Mouse (Mus musculus): ENCODE measurements around the gene Rasa4. TPM values are rescaled to one million over a fixed set of nuclear protein-coding genes. Genes with fewer than 3 reads are reported as not detected.

Rasa4 gene
- polyA plus RNA-seq, 1 experiment from 2014 or later = 8.1 TPM

DNA sequence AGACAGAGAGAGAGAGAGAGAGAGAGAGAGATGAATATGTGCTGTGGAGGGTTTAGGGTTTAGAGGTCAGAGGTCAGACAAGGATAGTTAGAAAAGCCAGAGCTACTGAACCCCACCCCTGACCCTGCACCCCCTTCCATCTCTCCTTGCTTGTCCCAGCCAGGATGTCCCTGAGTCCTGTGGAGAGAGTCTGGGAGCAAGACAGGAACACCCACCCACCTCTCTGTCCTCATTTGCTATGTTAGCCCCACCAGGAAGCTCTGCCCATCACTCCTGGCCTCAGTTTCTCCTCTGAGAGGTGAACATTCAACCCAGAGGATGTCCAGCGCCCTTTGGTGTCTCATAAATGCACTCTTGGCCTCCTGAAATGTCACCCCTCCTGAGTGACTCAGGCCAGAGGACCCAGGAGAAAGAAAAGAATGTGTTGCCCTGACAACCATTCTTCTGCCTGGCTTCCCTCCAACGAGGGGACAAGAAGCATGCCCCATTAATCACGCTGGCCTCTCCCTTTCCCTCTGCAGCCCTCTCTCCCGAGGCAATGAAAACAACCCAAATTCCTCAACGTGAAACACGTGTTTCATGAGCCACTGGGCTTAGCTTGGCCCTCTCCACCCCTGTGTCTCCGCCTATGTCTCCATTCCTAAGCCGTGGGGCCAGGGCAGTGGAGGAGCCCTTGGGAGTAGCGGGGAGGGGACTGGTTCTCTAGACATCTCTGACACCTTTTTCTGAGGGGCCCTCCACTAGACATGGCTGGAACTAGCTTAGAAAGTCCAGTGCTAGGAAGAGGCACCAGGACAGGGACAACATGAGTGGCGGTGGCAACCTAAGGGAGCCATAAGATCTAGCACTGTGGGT lies 32.3 kb upstream of the Rasa4 start:
- no peaks in the 10 kb centered on the region for H3K36me3 ChIP-seq (ENCODE audit: control insufficient read depth, insufficient read depth)
- H3K9me3 ChIP-seq (ENCODE audit: control insufficient read depth) = no peaks in the 10 kb centered on the region
- no peak overlapping the region for H3K4me3 ChIP-seq (ENCODE audit: low read depth, low read length)
- H3K9ac ChIP-seq (ENCODE audit: low read depth, low read length) = no peak overlapping the region
- ATAC-seq = peak; percentile 17; the same call in 1 of the 2 replicates
- no peak for TF ChIP-seq CTCF (IDR thresholded peaks at IDR 0.05; ENCODE audit: low read depth)
- no peaks in the 10 kb centered on the region for H3K27me3 ChIP-seq (replicated peaks; ENCODE audit: control insufficient read depth, insufficient read depth, low read length)
- WGBS = 24% methylated on average over 10 of the region's 10 CpGs
- no peak overlapping the region; the same call in 1 of the 2 replicates for H3K4me2 ChIP-seq (replicated peaks; ENCODE audit: low read depth)
- no peak overlapping the region for H3K27ac ChIP-seq (ENCODE audit: low read depth, low read length)
- H3K4me1 ChIP-seq (replicated peaks; ENCODE audit: control insufficient read depth, insufficient read depth, low read length) = no peaks in the 10 kb centered on the region

DNA sequence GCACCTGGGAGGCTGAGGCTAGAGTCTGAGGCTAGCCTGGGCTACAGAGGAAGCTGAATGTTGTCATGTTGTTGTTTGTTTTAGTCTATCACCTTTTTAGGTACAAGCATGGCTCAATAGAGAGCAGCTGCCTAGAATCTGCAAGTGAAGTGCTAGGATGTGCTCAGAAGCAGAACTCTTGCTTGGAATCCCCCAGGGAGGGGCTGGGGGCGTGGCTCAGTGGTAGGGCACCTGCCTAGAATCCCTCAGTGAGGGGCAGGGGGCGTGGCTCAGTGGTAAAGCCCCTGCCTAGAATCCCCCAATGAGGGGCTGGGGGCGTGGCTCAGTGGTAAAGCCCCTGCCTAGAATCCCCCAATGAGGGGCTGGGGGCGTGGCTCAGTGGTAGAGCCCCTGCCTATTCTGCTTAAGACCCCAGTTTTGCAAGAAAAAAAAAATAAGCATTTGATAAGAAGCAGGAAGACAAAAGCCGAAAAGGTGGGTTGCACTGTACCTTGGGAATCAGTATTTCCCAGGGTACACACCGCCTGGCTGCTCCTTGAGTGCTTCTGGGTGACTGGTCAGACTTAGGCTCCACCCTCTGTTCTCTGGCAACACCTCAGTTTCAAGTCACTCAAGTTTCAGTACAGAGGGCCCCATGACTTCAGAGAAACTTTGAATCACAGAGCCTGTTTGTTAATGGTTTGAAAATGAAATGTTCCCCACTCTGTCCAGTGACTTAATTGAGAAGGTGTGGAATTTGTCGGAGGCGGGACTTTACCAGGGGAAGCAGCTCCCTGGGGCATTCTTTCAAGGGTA lies 30.7 kb upstream of the Rasa4 start:
- TF ChIP-seq CTCF (IDR thresholded peaks at IDR 0.05; ENCODE audit: low read depth) = no peak
- Histone ChIP-seq H3K36me3 (ENCODE audit: control insufficient read depth, insufficient read depth) (no peaks in the 10 kb centered on the region), H3K27me3 (replicated peaks; ENCODE audit: control insufficient read depth, insufficient read depth, low read length) (no peaks in the 10 kb centered on the region), H3K4me2 (replicated peaks; ENCODE audit: low read depth) (no peak overlapping the region), H3K9me3 (ENCODE audit: control insufficient read depth) (no peaks in the 10 kb centered on the region), H3K9ac (ENCODE audit: low read depth, low read length) (no peak overlapping the region), H3K4me1 (replicated peaks; ENCODE audit: control insufficient read depth, insufficient read depth, low read length) (no peaks in the 10 kb centered on the region), H3K27ac (ENCODE audit: low read depth, low read length) (no peak overlapping the region), H3K4me3 (ENCODE audit: low read depth, low read length) (no peak overlapping the region)
- WGBS = 78% methylated on average over 8 of the region's 8 CpGs
- no peak for ATAC-seq

DNA sequence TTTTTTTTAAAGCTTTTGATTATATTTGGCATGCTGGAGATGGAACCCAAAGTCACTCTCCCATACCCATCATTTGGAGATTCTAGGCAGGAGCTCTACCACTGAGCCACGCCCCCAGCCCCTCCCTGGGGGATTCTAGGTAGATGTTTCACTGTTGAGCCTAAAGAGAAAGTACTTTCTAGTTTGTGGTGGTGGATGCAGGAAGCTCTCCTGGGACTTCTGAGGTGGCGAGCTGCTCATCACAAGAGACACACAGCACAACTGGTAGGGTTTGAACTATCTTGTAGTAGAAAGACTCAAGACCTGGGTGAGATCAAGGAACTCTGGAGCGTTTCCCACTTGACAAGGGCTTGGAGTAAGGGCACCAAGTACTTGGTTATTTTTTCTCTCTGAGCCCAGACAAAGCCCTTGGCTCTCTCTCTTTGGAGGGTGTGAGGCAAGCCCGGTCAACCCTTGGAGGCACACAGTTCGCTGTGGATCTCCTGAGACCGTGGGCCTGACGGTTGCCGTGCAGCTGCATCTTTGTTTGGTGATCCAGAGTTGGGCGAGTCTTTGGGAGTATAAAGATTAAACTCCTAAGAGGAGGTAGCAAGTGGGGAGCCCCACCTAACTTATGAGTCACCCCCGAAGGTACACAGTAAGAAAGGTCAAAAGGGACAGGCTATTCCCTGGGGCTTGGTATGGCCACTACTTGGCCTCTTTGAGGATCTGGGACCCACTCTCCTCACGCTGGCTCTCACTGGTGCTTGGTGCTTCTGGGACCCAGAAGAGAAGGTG lies 29.2 kb upstream of the Rasa4 start, which contains the start of gene Upk3bl:
TSS of gene Upk3bl (plus strand) at position 192 of the 777 bp plus-strand sequence.
- H3K27ac ChIP-seq (ENCODE audit: low read depth, low read length) = no peak within 1 kb of the TSS

DNA sequence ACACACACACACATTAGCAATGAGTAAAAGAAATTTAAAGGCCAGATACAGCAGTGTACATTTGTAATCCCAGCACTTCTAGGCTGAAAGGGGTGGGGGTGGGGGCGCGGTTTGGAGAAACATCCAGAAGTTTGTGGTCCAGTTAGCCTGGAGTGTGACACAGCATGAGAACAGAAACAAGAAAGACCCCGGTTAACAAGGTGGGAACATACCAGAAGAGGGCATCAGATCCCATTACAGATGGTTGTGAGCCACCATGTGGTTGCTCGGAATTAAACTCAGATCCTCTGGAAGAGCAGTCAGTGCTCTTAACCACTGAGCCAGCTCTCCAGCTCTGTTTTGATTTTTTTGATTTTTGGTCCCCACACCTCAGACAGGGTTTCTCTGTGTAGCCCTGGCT lies 27.7 kb upstream of the Rasa4 start:
- Histone ChIP-seq H3K27me3 (replicated peaks; ENCODE audit: control insufficient read depth, insufficient read depth, low read length) (no peaks in the 10 kb centered on the region), H3K36me3 (ENCODE audit: control insufficient read depth, insufficient read depth) (no peaks in the 10 kb centered on the region), H3K4me3 (ENCODE audit: low read depth, low read length) (no peak overlapping the region), H3K9ac (ENCODE audit: low read depth, low read length) (no peak overlapping the region), H3K9me3 (ENCODE audit: control insufficient read depth) (no peaks in the 10 kb centered on the region), H3K27ac (ENCODE audit: low read depth, low read length) (no peak overlapping the region), H3K4me2 (replicated peaks; ENCODE audit: low read depth) (no peak overlapping the region), H3K4me1 (replicated peaks; ENCODE audit: control insufficient read depth, insufficient read depth, low read length) (no peaks in the 10 kb centered on the region)
- TF ChIP-seq CTCF (IDR thresholded peaks at IDR 0.05; ENCODE audit: low read depth) = peak; percentile 35; the same call in 1 of the 2 replicates
- WGBS = 54% methylated on average over 4 of the region's 4 CpGs
- ATAC-seq = no peak

More for the DNA sequence above, 29.2 kb upstream of the Rasa4 start, which contains the start of gene Upk3bl:
- Histone ChIP-seq H3K9me3 (ENCODE audit: control insufficient read depth) (no peaks in the 10 kb centered on the region), H3K4me3 (ENCODE audit: low read depth, low read length) (no peak within 1 kb of the TSS), H3K27me3 (replicated peaks; ENCODE audit: control insufficient read depth, insufficient read depth, low read length) (no peaks in the 10 kb centered on the region), H3K4me1 (replicated peaks; ENCODE audit: control insufficient read depth, insufficient read depth, low read length) (no peaks in the 10 kb centered on the region), H3K36me3 (ENCODE audit: control insufficient read depth, insufficient read depth) (no peaks in the 10 kb centered on the region), H3K9ac (ENCODE audit: low read depth, low read length) (no peak within 1 kb of the TSS), H3K4me2 (replicated peaks; ENCODE audit: low read depth) (no peak within 1 kb of the TSS)
- no peak for ATAC-seq
- WGBS = 69% methylated on average over 11 of the region's 11 CpGs
- no peak for TF ChIP-seq CTCF (IDR thresholded peaks at IDR 0.05; ENCODE audit: low read depth)

DNA sequence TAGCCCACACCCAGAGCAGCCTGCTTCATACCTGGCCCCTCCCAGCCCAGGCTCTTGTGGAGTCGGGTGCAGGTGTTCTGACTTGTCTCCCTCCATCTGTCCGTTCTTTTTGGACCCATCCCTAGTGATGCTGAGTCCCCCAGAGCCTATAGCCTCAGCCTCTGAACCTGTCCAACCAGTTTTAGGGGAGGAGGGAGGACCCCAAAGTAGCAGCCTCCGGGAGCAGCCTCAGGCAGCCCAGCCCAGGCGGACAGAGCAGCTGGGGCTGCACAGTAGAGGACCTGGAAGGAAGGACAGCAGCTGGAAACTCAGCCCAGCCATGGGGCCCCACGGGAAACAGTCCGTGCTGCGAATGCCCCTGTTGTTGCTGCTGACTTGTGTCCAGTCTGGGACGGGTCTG lies 26.6 kb upstream of the Rasa4 start:
- Histone ChIP-seq H3K4me3 (ENCODE audit: low read depth, low read length) (no peak overlapping the region), H3K27me3 (replicated peaks; ENCODE audit: control insufficient read depth, insufficient read depth, low read length) (no peaks in the 10 kb centered on the region; the same call in 1 of the 2 replicates), H3K9me3 (ENCODE audit: control insufficient read depth) (no peaks in the 10 kb centered on the region), H3K36me3 (ENCODE audit: control insufficient read depth, insufficient read depth) (no peaks in the 10 kb centered on the region), H3K9ac (ENCODE audit: low read depth, low read length) (no peak overlapping the region), H3K27ac (ENCODE audit: low read depth, low read length) (no peak overlapping the region), H3K4me1 (replicated peaks; ENCODE audit: control insufficient read depth, insufficient read depth, low read length) (no peaks in the 10 kb centered on the region), H3K4me2 (replicated peaks; ENCODE audit: low read depth) (no peak overlapping the region)
- 10% methylated on average over 8 of the region's 8 CpGs for WGBS
- ATAC-seq = no peak
- no peak for TF ChIP-seq CTCF (IDR thresholded peaks at IDR 0.05; ENCODE audit: low read depth)

All from intestine, postnatal 0 days (tissue).